8 mouse cellular contexts compared by ENCODE assay signal in the genomic region with DNA sequence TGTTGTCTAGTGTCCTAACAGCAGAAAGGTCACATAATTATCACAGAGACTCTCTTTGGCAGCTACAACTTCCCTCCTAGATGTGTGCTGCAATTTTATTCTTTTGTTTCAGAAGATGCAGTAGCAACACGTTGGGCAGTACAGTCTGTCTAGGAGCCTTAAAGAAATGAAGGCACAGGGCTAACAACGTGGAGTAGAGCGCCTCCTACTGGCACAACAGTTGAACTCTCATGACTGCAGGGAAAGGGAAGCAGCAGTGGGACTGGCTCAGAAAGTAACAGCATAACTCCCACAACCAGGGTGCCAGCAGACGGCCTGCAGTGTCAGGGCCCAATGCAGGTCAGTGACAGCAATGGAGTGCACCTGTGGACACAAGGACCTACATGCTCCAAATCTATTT. TPM values are rescaled to one million over a fixed set of nuclear protein-coding genes. Genes with fewer than 3 reads are reported as not detected.
DNase-seq lines count a peak whose midpoint lies in the region; ATAC-seq and TF ChIP-seq lines count a peak whose summit lies in the region.

No protein-coding gene starts in this region.

- TF ChIP-seq POLR2A in ES-Bruce4 (IDR thresholded peaks at IDR 0.05; ENCODE audit: insufficient read depth, low read length), result no peak
- TF ChIP-seq POLR2A in lung, adult 2 months (IDR thresholded peaks at IDR 0.05; ENCODE audit: borderline replicate concordance, extremely low read depth, low read depth, low read length), result no peak
- TF ChIP-seq POLR2A in olfactory bulb, adult 2 months (IDR thresholded peaks at IDR 0.05; ENCODE audit: insufficient read depth, low read depth, low read length), result no peak

- no peak overlapping the region for H3K27ac ChIP-seq in ES-Bruce4 (ENCODE audit: insufficient read depth, low read length)
- no peak overlapping the region for H3K27ac ChIP-seq in forebrain, embryonic 12.5 days
- H3K27ac ChIP-seq in olfactory bulb, adult 2 months (ENCODE audit: insufficient read depth, low read depth, low read length), result no peak overlapping the region

- TF ChIP-seq CTCF in ES-Bruce4 (IDR thresholded peaks at IDR 0.05; ENCODE audit: low read depth, low read length), result peak; percentile 86
- TF ChIP-seq CTCF in lung, adult 2 months (IDR thresholded peaks at IDR 0.05; ENCODE audit: insufficient read depth, low read length), result peak; percentile 92
- TF ChIP-seq CTCF in olfactory bulb, adult 2 months (IDR thresholded peaks at IDR 0.05; ENCODE audit: insufficient read depth, low read depth, low read length), result peak; percentile 27; the same call in 1 of the 2 replicates

- no peaks in the 10 kb centered on the region for H3K9me3 ChIP-seq in ES-Bruce4 (replicated peaks; ENCODE audit: control insufficient read depth, insufficient read depth, low read length, poor library complexity, severe bottlenecking)
- H3K9me3 ChIP-seq in forebrain, embryonic 12.5 days, result no peaks in the 10 kb centered on the region

- ATAC-seq in forebrain, embryonic 12.5 days (ENCODE audit: low FRiP score), result peak; percentile 82

- no peaks in the 10 kb centered on the region for H3K27me3 ChIP-seq in ES-Bruce4 (ENCODE audit: control insufficient read depth, insufficient read depth, low read length, poor library complexity, severe bottlenecking)
- no peaks in the 10 kb centered on the region for H3K27me3 ChIP-seq in forebrain, embryonic 12.5 days

- no peak for TF ChIP-seq EP300 in ES-Bruce4 (IDR thresholded peaks at IDR 0.05; ENCODE audit: insufficient read depth, low read depth, low read length)

- no peak overlapping the region for H3K4me3 ChIP-seq in ES-Bruce4 (ENCODE audit: low read depth, low read length)
- H3K4me3 ChIP-seq in forebrain, embryonic 12.5 days (replicated peaks), result no peak overlapping the region
- no peak overlapping the region for H3K4me3 ChIP-seq in lung, adult 2 months (replicated peaks; ENCODE audit: extremely low read depth, low read depth, low read length)
- no peak overlapping the region for H3K4me3 ChIP-seq in olfactory bulb, adult 2 months (ENCODE audit: insufficient read depth, low read depth, low read length)

- no peaks in the 10 kb centered on the region for H3K4me1 ChIP-seq in ES-Bruce4 (ENCODE audit: control insufficient read depth, insufficient read depth, low read length)
- H3K4me1 ChIP-seq in forebrain, embryonic 12.5 days, result no peaks in the 10 kb centered on the region
- H3K4me1 ChIP-seq in lung, adult 2 months (ENCODE audit: control insufficient read depth, insufficient read depth, low read length), result no peaks in the 10 kb centered on the region
- H3K4me1 ChIP-seq in olfactory bulb, adult 2 months (ENCODE audit: control insufficient read depth, insufficient read depth, low read length), result 0 out of 2 replicates have a peak, but pooled peaks cover 2% of the 10 kb centered on the region

- WGBS in forebrain, embryonic 12.5 days, result 8% methylated on average over 4 of the region's 4 CpGs
- WGBS in lung, adult 2 months, result 11% methylated on average over 4 of the region's 4 CpGs
- WGBS in olfactory bulb, adult 2 months, result 7% methylated on average over 4 of the region's 4 CpGs

- H3K36me3 ChIP-seq in ES-Bruce4 (ENCODE audit: control insufficient read depth, insufficient read depth, low read length, poor library complexity, severe bottlenecking), result peaks cover 3% of the 10 kb centered on the region; the same call in 1 of the 2 replicates
- 0 out of 2 replicates have a peak, but pooled peaks cover 2% of the 10 kb centered on the region for H3K36me3 ChIP-seq in forebrain, embryonic 12.5 days (replicated peaks)

- H3K4me2 ChIP-seq in forebrain, embryonic 12.5 days, result no peak overlapping the region

- H3K9ac ChIP-seq in ES-Bruce4 (ENCODE audit: low read depth, poor library complexity, severe bottlenecking), result no peak overlapping the region
- no peak overlapping the region for H3K9ac ChIP-seq in forebrain, embryonic 12.5 days

- DNase-seq in c-Kit-positive CD71-negative TER-119-negative erythroid progenitor cells, embryonic 14.5 days (ENCODE audit: low read depth), result peak; percentile 56
- peak; percentile 72 for DNase-seq in heart, postnatal 4 days
- peak; percentile 66 for DNase-seq in layer of hippocampus, adult 11-12 months (ENCODE audit: low spot score)
- DNase-seq in lung, adult 2 months, result peak; percentile 41
- DNase-seq in thymus, adult 18-20 months, result peak; percentile 20 to 42

RNA-seq across cellular contexts. Expression of gene Aftph, which starts 50.4 kb away (rescaled TPM):
- 34.8 and 43.6 TPM in 2 replicates for polyA plus RNA-seq in ES-Bruce4 (2011; ENCODE audit: insufficient read depth, insufficient read length, low read depth, missing spikeins)
- 34.2 TPM in 2 replicates for polyA plus RNA-seq in forebrain, embryonic 12.5 days (2016; fragmentation: Nextera tagmentation; extraction: Ambion mirVana)
- total RNA-seq in heart, postnatal 4 days (2021), result 10 to 100 TPM; 18.7 to 22.5 TPM
- 35.0 and 41.0 TPM in 2 replicates for polyA plus RNA-seq in lung, adult 2 months (2012; rRNA removed)
- not detected in 2 replicates for polyA plus RNA-seq in olfactory bulb, adult 2 months (2012; ENCODE audit: insufficient read depth, insufficient read length, low replicate concordance, missing spikeins)

Comparison
In these comparisons a context has a peak if more than half of its experiments do, and no peak if none do; other contexts are left out.
1. CTCF ChIP-seq: peak in every context shown above with its lines; median percentile 92 in lung, adult 2 months; 86 in ES-Bruce4; 27 in olfactory bulb, adult 2 months.